Comparison of ENCODE assay signal across 7 mouse cellular contexts in genomic region chr9:30264533-30265168, GRCm38 (mm10).
A peak's percentile ranks its signal among the peaks of the same experiment; 100 is the strongest.
DNase-seq lines count a peak whose midpoint lies in the region; ATAC-seq and TF ChIP-seq lines count a peak whose summit lies in the region.

No protein-coding gene starts in this region.

- peak; percentile 16 to 76 for DNase-seq in adrenal gland, adult (ENCODE audit: inconsistent age in 2 of 2, low spot score in 1 of 2)
- DNase-seq in cerebellum, adult 2 months = peak; percentile 53 to 64
- DNase-seq in layer of hippocampus, postnatal 36 days = peak; percentile 52 to 58
- DNase-seq in mesoderm, embryonic 11.5 days (ENCODE audit: low read depth, low spot score) = peak; percentile 92

- TF ChIP-seq POLR2A in cerebellum, adult 2 months (IDR thresholded peaks at IDR 0.05; ENCODE audit: borderline replicate concordance, insufficient read depth, low read length) = no peak
- TF ChIP-seq POLR2A in small intestine, adult 2 months (IDR thresholded peaks at IDR 0.05; ENCODE audit: low read depth, low read length) = no peak

- H3K9ac ChIP-seq in forebrain, embryonic 16.5 days (replicated peaks; ENCODE audit: low read depth, low read length) = no peak overlapping the region
- H3K9ac ChIP-seq in hindbrain, embryonic 16.5 days (ENCODE audit: low read depth, low read length) = no peak overlapping the region

- H3K27ac ChIP-seq in cerebellum, adult 2 months (ENCODE audit: insufficient read depth, low read length) = no peak overlapping the region
- H3K27ac ChIP-seq in forebrain, embryonic 16.5 days (ENCODE audit: low read length) = no peak overlapping the region
- H3K27ac ChIP-seq in hindbrain, embryonic 16.5 days (ENCODE audit: low read depth, low read length) = no peak overlapping the region
- no peak overlapping the region for H3K27ac ChIP-seq in small intestine, adult 2 months (ENCODE audit: insufficient read depth, low read depth, low read length)

- H3K4me1 ChIP-seq in cerebellum, adult 2 months (ENCODE audit: control insufficient read depth, insufficient read depth, low read length) = no peaks in the 10 kb centered on the region
- peaks cover 6% of the 10 kb centered on the region for H3K4me1 ChIP-seq in forebrain, embryonic 16.5 days (replicated peaks; ENCODE audit: control insufficient read depth, insufficient read depth, low read length)
- peaks cover 2% of the 10 kb centered on the region; the same call in 1 of the 2 replicates for H3K4me1 ChIP-seq in hindbrain, embryonic 16.5 days (ENCODE audit: control insufficient read depth, insufficient read depth, low read depth, low read length)
- no peaks in the 10 kb centered on the region for H3K4me1 ChIP-seq in small intestine, adult 2 months (ENCODE audit: control insufficient read depth, insufficient read depth, insufficient read length, low read length)

- H3K27me3 ChIP-seq in cerebellum, adult 2 months (ENCODE audit: control insufficient read depth, insufficient read depth, low read length) = no peaks in the 10 kb centered on the region
- H3K27me3 ChIP-seq in forebrain, embryonic 16.5 days (replicated peaks; ENCODE audit: control insufficient read depth, insufficient read depth, low read length) = no peaks in the 10 kb centered on the region; the same call in 1 of the 2 replicates
- no peaks in the 10 kb centered on the region for H3K27me3 ChIP-seq in hindbrain, embryonic 16.5 days (replicated peaks; ENCODE audit: control insufficient read depth, insufficient read depth, low read length)
- no peaks in the 10 kb centered on the region for H3K27me3 ChIP-seq in small intestine, adult 2 months (ENCODE audit: control insufficient read depth, insufficient read depth, low read length)

- H3K9me3 ChIP-seq in forebrain, embryonic 16.5 days (ENCODE audit: control insufficient read depth, low read length) = no peaks in the 10 kb centered on the region
- no peaks in the 10 kb centered on the region for H3K9me3 ChIP-seq in hindbrain, embryonic 16.5 days (ENCODE audit: control insufficient read depth, low read length)

- 22% methylated on average over 11 of the region's 11 CpGs for WGBS in cerebellum, adult 2 months
- 3% methylated on average over 11 of the region's 11 CpGs for WGBS in forebrain, embryonic 16.5 days
- 28% methylated on average over 11 of the region's 11 CpGs for WGBS in hindbrain, embryonic 16.5 days
- 43% methylated on average over 11 of the region's 11 CpGs for WGBS in small intestine, adult 2 months

- no peak overlapping the region for H3K4me3 ChIP-seq in cerebellum, adult 2 months (replicated peaks; ENCODE audit: insufficient read depth, low read depth, low read length)
- no peak overlapping the region for H3K4me3 ChIP-seq in forebrain, embryonic 16.5 days (replicated peaks; ENCODE audit: low read length)
- no peak overlapping the region for H3K4me3 ChIP-seq in hindbrain, embryonic 16.5 days (ENCODE audit: low read length)
- no peak overlapping the region for H3K4me3 ChIP-seq in small intestine, adult 2 months (ENCODE audit: low read depth, low read length)

- ATAC-seq in forebrain, embryonic 16.5 days = peak; percentile 93
- peak; percentile 91 for ATAC-seq in hindbrain, embryonic 16.5 days

- H3K36me3 ChIP-seq in forebrain, embryonic 16.5 days (ENCODE audit: control insufficient read depth, insufficient read depth) = no peaks in the 10 kb centered on the region
- no peaks in the 10 kb centered on the region for H3K36me3 ChIP-seq in hindbrain, embryonic 16.5 days (ENCODE audit: control insufficient read depth, insufficient read depth, low read length)
- no peaks in the 10 kb centered on the region for H3K36me3 ChIP-seq in small intestine, adult 2 months (ENCODE audit: control insufficient read depth, insufficient read depth, low read length)

- H3K4me2 ChIP-seq in forebrain, embryonic 16.5 days (ENCODE audit: low read length) = 0 out of 2 replicates have a peak overlapping the region, but pooled peaks have one; percentile 8
- H3K4me2 ChIP-seq in hindbrain, embryonic 16.5 days (ENCODE audit: low read length) = peak overlapping the region; percentile 36; the same call in 1 of the 2 replicates

- peak; percentile 88 for TF ChIP-seq CTCF in cerebellum, adult 2 months (IDR thresholded peaks at IDR 0.05; ENCODE audit: borderline replicate concordance, insufficient read depth, low read depth, low read length)
- peak; percentile 41; the same call in 1 of the 2 replicates for TF ChIP-seq CTCF in small intestine, adult 2 months (IDR thresholded peaks at IDR 0.05; ENCODE audit: extremely low read depth, insufficient read length, insufficient replicate concordance, low read depth, low read length)
